Mouse (Mus musculus): ENCODE results near the gene Ppef1. TPM values are rescaled to one million over a fixed set of nuclear protein-coding genes. Genes with fewer than 3 reads are reported as not detected.

Ppef1 gene
- polyA plus RNA-seq, 1 experiment from 2014 or later, result not detected

DNA sequence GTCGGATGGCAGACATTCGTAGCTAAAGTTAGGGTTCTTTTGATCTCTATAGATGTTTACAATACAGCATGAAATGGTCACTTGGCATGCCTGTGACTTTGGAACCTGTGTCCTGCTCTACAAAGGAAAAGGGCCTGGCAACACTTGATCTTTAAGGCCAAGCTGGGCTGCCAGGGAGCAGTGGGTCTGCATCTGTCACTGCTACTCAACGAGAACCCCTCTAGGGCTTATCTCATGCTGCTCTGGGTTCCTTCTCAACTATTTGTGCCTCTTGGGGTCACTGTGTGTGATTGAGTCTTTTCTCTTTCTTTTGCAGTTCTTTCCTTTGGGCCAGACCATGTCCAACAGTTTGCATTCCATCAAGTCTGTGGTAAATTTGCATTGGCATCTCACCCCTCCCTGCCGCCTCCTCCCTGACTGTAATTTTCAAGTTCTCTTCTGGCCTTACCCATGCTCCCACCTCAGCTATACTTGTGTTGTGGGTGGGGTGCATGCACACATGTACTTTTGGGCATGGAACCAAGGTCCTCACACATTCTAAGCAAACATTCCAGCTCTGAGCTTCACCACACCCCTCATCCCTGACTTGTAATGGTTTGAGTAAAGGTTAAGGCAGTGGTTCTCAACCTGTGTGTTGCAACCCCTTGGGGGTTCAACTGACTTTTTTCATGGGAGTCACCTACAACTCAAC is 151.3 kb downstream of the Ppef1 start:
- no peak overlapping the region for H3K27ac ChIP-seq (ENCODE audit: low read depth, low read length)

DNA sequence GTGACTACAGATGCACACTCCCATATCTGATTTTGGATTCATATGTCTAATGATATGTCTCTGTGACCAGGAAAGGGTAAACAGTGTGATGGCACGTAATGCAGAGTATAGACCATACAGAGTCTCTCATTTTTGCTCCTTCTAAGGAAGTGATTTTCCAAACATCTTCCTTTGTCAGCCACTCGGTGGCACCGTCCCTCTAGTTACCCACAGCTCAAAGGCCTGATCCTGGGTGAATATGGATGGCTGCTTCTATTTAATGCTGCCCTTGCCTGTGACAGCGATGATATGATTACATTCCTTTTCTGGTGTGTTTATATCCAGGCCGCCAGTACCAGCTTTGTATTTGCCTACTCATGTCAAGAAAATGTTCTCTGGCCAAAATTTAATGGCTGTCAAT is 152.0 kb downstream of the Ppef1 start:
- Histone ChIP-seq H3K27me3 (ENCODE audit: control insufficient read depth, insufficient read depth, low read length) (peaks cover 3% of the 10 kb centered on the region; the same call in 1 of the 2 replicates), H3K4me1 (ENCODE audit: control insufficient read depth, insufficient read depth, low read length) (no peaks in the 10 kb centered on the region), H3K4me3 (ENCODE audit: low read length) (no peak overlapping the region), H3K27ac (ENCODE audit: low read depth, low read length) (no peak overlapping the region), H3K4me2 (replicated peaks; ENCODE audit: low read depth, low read length) (no peak overlapping the region), H3K9ac (ENCODE audit: low read depth, low read length) (no peak overlapping the region), H3K9me3 (ENCODE audit: control insufficient read depth, low read length) (no peaks in the 10 kb centered on the region), H3K36me3 (ENCODE audit: control insufficient read depth, insufficient read depth, low read length) (no peaks in the 10 kb centered on the region)
- ATAC-seq (ENCODE audit: low FRiP score, low TSS enrichment), result no peak
- 78% methylated on average over 5 of the region's 5 CpGs for WGBS

More for the DNA sequence above, 151.3 kb downstream of the Ppef1 start:
- no peaks in the 10 kb centered on the region for H3K9me3 ChIP-seq (ENCODE audit: control insufficient read depth, low read length)
- WGBS, result 92% methylated on average over 4 of the region's 4 CpGs
- no peak overlapping the region for H3K4me3 ChIP-seq (ENCODE audit: low read length)
- H3K4me1 ChIP-seq (ENCODE audit: control insufficient read depth, insufficient read depth, low read length), result no peaks in the 10 kb centered on the region
- ATAC-seq (ENCODE audit: low FRiP score, low TSS enrichment), result no peak
- no peak overlapping the region for H3K4me2 ChIP-seq (replicated peaks; ENCODE audit: low read depth, low read length)
- H3K9ac ChIP-seq (ENCODE audit: low read depth, low read length), result no peak overlapping the region
- H3K36me3 ChIP-seq (ENCODE audit: control insufficient read depth, insufficient read depth, low read length), result no peaks in the 10 kb centered on the region
- peaks cover 3% of the 10 kb centered on the region; the same call in 1 of the 2 replicates for H3K27me3 ChIP-seq (ENCODE audit: control insufficient read depth, insufficient read depth, low read length)

Other genes starting within 250 kb of the Ppef1 start
- 10.5 and 20.6 TPM in 2 replicates for gene Phka2, start 233.6 kb downstream of the Ppef1 start, polyA plus RNA-seq (2014; fragmentation: Nextera tagmentation; extraction: Ambion mirVana)
- gene Rs1, start 32.2 kb upstream of the Ppef1 start, polyA plus RNA-seq (2014; fragmentation: Nextera tagmentation; extraction: Ambion mirVana), result 0.05 TPM in 1 of 2 replicates, not detected in the other
- gene Gja6, start 171.3 kb upstream of the Ppef1 start, polyA plus RNA-seq (2014; fragmentation: Nextera tagmentation; extraction: Ambion mirVana), result 0.20 and 0.31 TPM in 2 replicates

All from kidney, embryonic 14.5 days (tissue).